Mouse (Mus musculus) stomach, postnatal 0 days (tissue): Measurements from ENCODE around the gene Ywhag. TPM values are rescaled to one million over a fixed set of nuclear protein-coding genes. Genes with fewer than 3 reads are reported as not detected.
A peak's percentile ranks its signal among the peaks of the same experiment; 100 is the strongest.

Experiments used
- ATAC-seq: fragments of 200-750 bp; cut with Nextera tagmentation; 2 replicates; pipeline ENCODE4 v1.8.0; 2017; ENCODE audit not compliant: low FRiP score, low TSS enrichment
- DNase-seq: peaks from one replicate; pipeline ENCODE4 v3.0.0-alpha.2; 2016; ENCODE audit warnings: low spot score
- H3K27ac ChIP-seq: fragments of 300-500 bp; sonication (generic); replicated peaks from 2 replicates; pipeline ENCODE4 v1.5.1; 2014; ENCODE audit warnings: mild to moderate bottlenecking, control low read depth
- H3K27me3 ChIP-seq: fragments of 300-500 bp; sonication (generic); 2 replicates; pipeline ENCODE4 v1.6.1; 2014; ENCODE audit warnings: low read length; ENCODE audit not compliant: control insufficient read depth, insufficient read depth
- H3K36me3 ChIP-seq: fragments of 300-500 bp; sonication (generic); 2 replicates; pipeline ENCODE4 v1.6.1; 2014; ENCODE audit warnings: low read length, mixed read lengths; ENCODE audit not compliant: control insufficient read depth, insufficient read depth
- H3K4me1 ChIP-seq: fragments of 300-500 bp; sonication (generic); replicated peaks from 2 replicates; pipeline ENCODE4 v1.6.1; 2014; ENCODE audit warnings: antibody characterized with exemption; ENCODE audit not compliant: control insufficient read depth, insufficient read depth
- H3K4me2 ChIP-seq: fragments of 300-500 bp; sonication (generic); replicated peaks from 2 replicates; pipeline ENCODE4 v1.6.1; 2014; ENCODE audit warnings: low read depth, mild to moderate bottlenecking, control low read depth, moderate library complexity
- H3K4me3 ChIP-seq: fragments of 300-500 bp; sonication (generic); 2 replicates; pipeline ENCODE4 v1.5.1; 2014; ENCODE audit warnings: low read depth, low read length, control low read depth
- H3K9ac ChIP-seq: fragments of 300-500 bp; sonication (generic); 2 replicates; pipeline ENCODE4 v1.6.1; 2014; ENCODE audit warnings: mild to moderate bottlenecking, low read length, control low read depth, mixed read lengths
- H3K9me3 ChIP-seq: fragments of 300-500 bp; sonication (generic); 2 replicates; pipeline ENCODE4 v1.6.1; 2016; ENCODE audit warnings: low read length; ENCODE audit not compliant: control insufficient read depth
- CTCF ChIP-seq: IDR thresholded peaks from 2 replicates; pipeline ENCODE4 v1.5.1; 2016; ENCODE audit warnings: antibody characterized with exemption, low read depth, mild to moderate bottlenecking, moderate library complexity
- EP300 ChIP-seq: optimal IDR thresholded peaks from 2 replicates; pipeline ENCODE3; 2016; ENCODE audit warnings: antibody characterized with exemption
- WGBS: fragments of 180-500 bp; shearing (Covaris S2); extraction: QIAGEN DNeasy Blood & Tissue Kit; methylation state at CpG from one replicate; pipeline ENCODE4 v1.1.7; 2014; 5-methylcytosine and 5-hydroxymethylcytosine counted together
- polyA plus RNA-seq: library from polyadenylated mRNA; unstranded; fragments of >200 nt; fragmentation: Nextera tagmentation; extraction: Ambion mirVana; gene quantifications from 2 replicates; pipeline ENCODE4 v1.2.1, GENCODE M21; 2015

Gene Ywhag
- polyA plus RNA-seq, 1 experiment from 2014 or later = 89.2 TPM

DNA sequence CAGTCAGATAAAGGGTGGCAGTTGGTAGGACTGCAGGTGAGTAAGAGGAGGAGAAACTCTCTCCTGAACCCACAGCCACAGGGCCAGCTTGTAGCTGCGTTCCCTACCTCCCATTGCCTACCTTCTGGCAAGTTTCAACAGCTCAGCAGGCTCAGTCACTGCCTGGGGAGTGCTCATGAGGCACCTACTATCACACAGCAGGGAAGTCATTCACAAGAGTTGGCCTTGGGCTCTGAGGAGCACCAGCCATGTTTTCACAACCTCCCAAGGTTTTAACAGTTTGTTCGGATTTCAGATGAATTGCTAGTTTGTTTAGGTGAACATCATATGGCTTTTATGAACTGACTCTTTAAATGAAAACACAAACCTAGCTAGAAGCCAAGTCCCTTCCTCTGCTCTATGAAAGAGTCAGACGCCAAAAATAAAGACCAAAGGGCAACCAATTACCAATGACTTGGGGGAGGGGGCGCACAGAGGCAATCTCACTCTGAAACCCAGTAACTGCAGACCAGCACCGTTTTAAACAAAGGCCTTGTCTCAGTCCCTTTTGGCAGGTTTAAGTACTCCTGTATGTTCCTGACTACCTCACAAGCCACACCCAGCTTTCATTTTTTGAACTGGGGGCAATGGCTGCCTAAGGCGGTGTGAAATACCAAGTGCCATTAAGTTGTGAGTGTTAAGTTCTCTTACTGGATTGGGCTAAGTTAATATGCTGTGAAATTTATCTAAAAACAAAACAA lies 4.6 kb downstream of the Ywhag start:
- TF ChIP-seq CTCF = no peak
- no peak for TF ChIP-seq EP300
- 69% methylated on average over 6 of the region's 6 CpGs for WGBS
- Histone ChIP-seq H3K27me3 (no peaks in the 10 kb centered on the region), H3K4me2 (no peak overlapping the region), H3K27ac (no peak overlapping the region), H3K9me3 (no peaks in the 10 kb centered on the region), H3K9ac (no peak overlapping the region), H3K36me3 (peaks cover 4% of the 10 kb centered on the region; the same call in 1 of the 2 replicates), H3K4me3 (no peak overlapping the region), H3K4me1 (0 out of 2 replicates have a peak, but pooled peaks cover 2% of the 10 kb centered on the region)
- DNase-seq (no peak), ATAC-seq (no peak)

- Histone ChIP-seq H3K27me3 (no peaks in the 10 kb centered on the region), H3K4me1 (no peaks in the 10 kb centered on the region), H3K36me3 (peaks cover 12% of the 10 kb centered on the region), H3K4me3 (no peak overlapping the region), H3K4me2 (no peak overlapping the region), H3K9me3 (no peaks in the 10 kb centered on the region), H3K9ac (no peak overlapping the region), H3K27ac (no peak overlapping the region)
- ATAC-seq = no peak
- DNase-seq = no peak
- no peak for TF ChIP-seq EP300
- TF ChIP-seq CTCF = no peak
- WGBS = 89% methylated on average over 7 of the region's 7 CpGs
These were observed 10.5 kb downstream of the Ywhag start for GRCm38 (mm10) chr5:135923901-135924300.

- Histone ChIP-seq H3K9me3 (no peaks in the 10 kb centered on the region), H3K9ac (no peak overlapping the region), H3K4me2 (no peak overlapping the region), H3K4me3 (no peak overlapping the region), H3K4me1 (no peaks in the 10 kb centered on the region), H3K27ac (no peak overlapping the region), H3K27me3 (no peaks in the 10 kb centered on the region), H3K36me3 (peaks cover 15% of the 10 kb centered on the region)
- WGBS = 85% methylated on average over 3 of the region's 3 CpGs
- TF ChIP-seq EP300 (no peak), CTCF (no peak)
- ATAC-seq (no peak), DNase-seq (no peak)
These were observed 14.5 kb downstream of the Ywhag start for GRCm38 (mm10) chr5:135919902-135920301.

DNA sequence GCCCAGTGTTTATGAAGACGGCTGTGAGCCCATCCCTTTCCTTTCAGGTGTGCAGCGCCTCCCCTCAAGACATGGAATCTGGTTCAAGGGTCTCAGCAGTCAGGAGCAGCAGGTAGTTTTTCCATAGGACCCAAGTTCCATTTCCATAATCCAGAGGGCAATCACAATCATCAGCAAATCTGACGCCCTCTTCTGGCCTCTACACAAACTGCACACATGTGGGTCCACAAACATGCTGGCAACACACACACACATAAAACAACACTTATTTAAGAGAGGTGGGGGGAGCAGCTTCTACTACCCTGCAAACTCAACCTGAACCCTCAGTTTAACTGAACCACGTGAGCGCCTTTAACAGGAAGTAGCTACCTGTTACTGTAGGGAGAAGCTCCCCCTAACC lies 15.8 kb downstream of the Ywhag start:
- no peak for TF ChIP-seq EP300
- TF ChIP-seq CTCF = peak; percentile 30; the same call in 1 of the 2 replicates
- Histone ChIP-seq H3K9ac (no peak overlapping the region), H3K4me2 (no peak overlapping the region), H3K9me3 (no peaks in the 10 kb centered on the region), H3K4me3 (no peak overlapping the region), H3K27me3 (no peaks in the 10 kb centered on the region), H3K36me3 (peaks cover 18% of the 10 kb centered on the region), H3K27ac (no peak overlapping the region), H3K4me1 (no peaks in the 10 kb centered on the region; the same call in 1 of the 2 replicates)
- DNase-seq (no peak), ATAC-seq (no peak)
- WGBS = 92% methylated on average over 5 of the region's 5 CpGs

DNA sequence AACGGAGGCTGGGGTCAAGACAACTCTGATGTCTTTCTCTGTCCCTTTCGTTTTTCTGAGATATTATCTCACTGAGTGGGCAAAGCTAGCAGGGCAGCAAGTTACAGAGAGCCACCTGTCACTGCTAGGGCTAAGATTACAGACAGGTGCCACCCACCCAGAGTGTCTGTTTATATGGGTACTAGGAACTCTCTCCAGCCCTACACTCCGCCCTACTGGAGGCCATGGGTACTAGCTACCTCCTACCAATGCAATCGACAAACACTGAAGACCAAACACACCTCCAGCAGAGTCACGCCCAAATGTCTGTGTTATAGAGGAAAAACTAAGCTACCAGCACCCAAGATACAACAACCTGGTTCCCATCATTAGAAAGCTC lies 16.4 kb downstream of the Ywhag start:
- DNase-seq (no peak), ATAC-seq (peak; percentile 21)
- no peak overlapping the region for H3K4me2 ChIP-seq
- H3K36me3 ChIP-seq = peaks cover 18% of the 10 kb centered on the region
- no peak overlapping the region for H3K27ac ChIP-seq
- 84% methylated on average over 5 of the region's 5 CpGs for WGBS
- H3K9me3 ChIP-seq = no peaks in the 10 kb centered on the region
- no peak for TF ChIP-seq EP300
- TF ChIP-seq CTCF = no peak
- no peak overlapping the region for H3K9ac ChIP-seq
- no peaks in the 10 kb centered on the region; the same call in 1 of the 2 replicates for H3K4me1 ChIP-seq
- H3K4me3 ChIP-seq = no peak overlapping the region
- no peaks in the 10 kb centered on the region for H3K27me3 ChIP-seq

DNA sequence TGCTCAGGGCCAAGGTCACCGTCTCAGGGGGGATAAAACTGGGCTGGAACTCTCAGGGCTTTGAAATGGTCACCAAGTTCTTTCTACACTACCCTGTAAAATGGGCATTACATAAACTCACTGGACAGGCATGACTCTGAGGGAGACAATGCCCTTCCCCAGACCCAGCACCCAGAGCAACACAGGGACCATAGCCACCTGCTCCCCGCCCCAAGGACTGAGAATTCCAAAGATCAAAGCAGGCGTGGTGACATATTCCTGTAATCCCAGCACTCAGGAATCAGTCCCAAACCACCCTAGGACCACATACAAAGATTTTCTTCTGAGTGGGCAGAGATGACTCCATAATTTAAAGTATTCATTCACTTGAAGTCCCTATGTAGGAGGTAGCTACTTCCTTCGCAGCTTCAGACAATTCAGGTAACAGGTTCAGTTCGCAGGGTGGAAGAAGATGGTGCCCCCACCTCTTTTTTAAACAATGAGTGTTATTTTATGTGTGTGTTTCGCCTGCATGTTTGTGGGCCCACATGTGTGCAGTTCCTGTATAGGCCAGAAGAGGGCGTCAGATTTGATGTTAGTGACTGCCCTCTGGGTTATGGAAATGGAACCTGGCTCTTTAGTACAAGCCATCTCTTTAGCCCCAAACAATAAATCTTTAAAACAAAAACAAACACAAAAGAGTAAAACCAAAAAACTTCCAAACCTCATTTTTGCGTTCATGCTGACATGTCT lies 16.9 kb downstream of the Ywhag start:
- no peak overlapping the region for H3K4me2 ChIP-seq

More for the DNA sequence above, 16.9 kb downstream of the Ywhag start:
- H3K27me3 ChIP-seq = no peaks in the 10 kb centered on the region
- DNase-seq (no peak), ATAC-seq (no peak)
- no peak overlapping the region for H3K9ac ChIP-seq
- TF ChIP-seq CTCF (peak; percentile 54), EP300 (no peak)
- 92% methylated on average over 8 of the region's 8 CpGs for WGBS
- H3K36me3 ChIP-seq = peaks cover 18% of the 10 kb centered on the region
- no peaks in the 10 kb centered on the region; the same call in 1 of the 2 replicates for H3K4me1 ChIP-seq
- no peaks in the 10 kb centered on the region for H3K9me3 ChIP-seq
- H3K27ac ChIP-seq = no peak overlapping the region; the same call in 1 of the 2 replicates
- H3K4me3 ChIP-seq = no peak overlapping the region
